Mouse (Mus musculus): ENCODE measurements around the gene Ankmy1.

GRCm38 (mm10) chr1:92881982-92882381 is 20.7 kb downstream of the Ankmy1 start:
- no peak for TF ChIP-seq CTCF (IDR thresholded peaks at IDR 0.05; ENCODE audit: control insufficient read depth, insufficient read depth, insufficient read length)
- TF ChIP-seq MYOD1 (IDR thresholded peaks at IDR 0.05; ENCODE audit: control insufficient read depth, insufficient read length, low read depth): no peak
- no peak for TF ChIP-seq MAX (IDR thresholded peaks at IDR 0.05)
